Mouse (Mus musculus): ENCODE results near the gene Nme4.

Gene Nme4

DNA sequence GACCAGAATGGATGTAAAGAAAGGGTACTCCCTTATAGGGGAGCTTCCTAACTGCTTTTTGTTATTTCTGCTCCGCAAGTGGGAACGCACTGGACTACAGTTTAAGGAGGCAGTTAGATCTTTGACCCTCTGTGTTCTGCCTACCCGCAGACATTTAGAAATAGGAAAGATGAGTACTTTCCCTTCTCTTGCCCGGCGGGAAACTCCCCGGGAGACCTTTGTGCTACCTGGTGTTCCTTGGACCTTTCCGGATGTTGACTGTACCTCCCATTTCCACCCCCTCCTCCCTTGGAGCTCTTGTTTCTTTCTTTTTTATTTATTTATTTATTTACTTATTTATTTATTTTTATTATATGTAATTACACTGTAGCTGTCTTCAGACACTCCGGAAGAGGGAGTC, 18.7 kb upstream of the Nme4 start:
- DNase-seq (ENCODE audit: low read depth): no peak

DNA sequence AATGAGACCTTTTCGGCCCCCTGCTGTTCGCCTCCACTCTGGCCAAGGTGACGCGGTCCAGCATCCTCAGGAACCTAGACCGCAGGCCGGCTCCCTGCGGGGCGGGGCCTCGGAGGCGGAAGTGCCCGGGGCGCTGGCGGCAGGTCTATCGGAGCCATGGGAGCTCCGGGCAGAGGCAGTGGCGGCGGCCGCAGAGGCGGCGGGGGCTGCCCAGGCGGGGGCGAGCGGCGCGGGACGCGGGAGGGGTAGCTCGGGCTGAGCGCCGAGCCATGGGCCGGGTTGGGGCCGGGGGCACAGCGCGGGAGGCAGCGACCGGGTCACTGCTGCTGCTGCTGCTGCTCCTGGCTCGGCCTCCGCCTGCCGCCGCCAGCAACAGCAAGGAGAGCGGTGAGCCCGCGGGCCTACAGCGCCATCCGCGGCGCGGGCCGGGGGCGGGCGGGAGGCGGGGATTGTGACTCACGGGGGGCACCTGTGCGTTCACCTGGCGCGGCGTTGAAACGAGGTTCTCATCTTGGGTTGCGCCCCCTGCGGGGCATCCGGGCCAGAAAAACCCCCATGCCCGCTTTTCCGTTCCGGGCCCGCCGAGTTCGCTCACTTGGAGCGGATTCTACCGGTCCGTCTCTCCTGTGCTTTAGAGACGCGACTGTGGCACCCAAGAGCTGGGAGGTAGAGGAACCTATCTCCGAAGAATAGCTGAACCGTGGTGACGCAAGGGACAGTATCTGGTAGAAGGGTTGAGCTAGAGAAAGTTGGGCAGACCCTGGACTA, 18.0 kb upstream of the Nme4 start, which contains the start of gene Tmem8:
Tmem8 (plus strand) TSS at position 119 of the 768 bp plus-strand sequence.
- DNase-seq (ENCODE audit: low read depth): peak; percentile 49

GRCm38 (mm10) chr17:26112751-26113150, 17.3 kb upstream of the Nme4 start:
- no peak for DNase-seq (ENCODE audit: low read depth)

DNA sequence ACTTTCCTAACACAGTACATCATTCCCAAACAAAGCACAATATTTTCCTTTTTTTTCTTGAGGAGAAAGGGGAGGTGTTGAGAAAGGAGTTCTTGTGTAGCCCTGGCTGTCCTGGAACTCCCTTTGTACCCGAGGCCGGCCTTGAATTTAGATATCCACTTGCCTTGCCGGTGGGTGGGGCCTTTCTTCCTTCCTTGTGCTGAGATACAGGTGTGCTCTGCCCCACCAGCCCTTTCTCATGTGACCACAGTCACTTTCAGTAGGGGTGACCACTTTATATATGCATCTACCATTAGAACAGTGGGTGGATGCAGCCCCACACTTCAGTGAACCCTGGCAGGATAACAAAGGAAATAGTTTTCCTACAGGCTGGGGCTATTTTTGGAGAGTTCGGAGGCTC, 16.3 kb upstream of the Nme4 start:
- no peak for DNase-seq (ENCODE audit: low read depth)

DNA sequence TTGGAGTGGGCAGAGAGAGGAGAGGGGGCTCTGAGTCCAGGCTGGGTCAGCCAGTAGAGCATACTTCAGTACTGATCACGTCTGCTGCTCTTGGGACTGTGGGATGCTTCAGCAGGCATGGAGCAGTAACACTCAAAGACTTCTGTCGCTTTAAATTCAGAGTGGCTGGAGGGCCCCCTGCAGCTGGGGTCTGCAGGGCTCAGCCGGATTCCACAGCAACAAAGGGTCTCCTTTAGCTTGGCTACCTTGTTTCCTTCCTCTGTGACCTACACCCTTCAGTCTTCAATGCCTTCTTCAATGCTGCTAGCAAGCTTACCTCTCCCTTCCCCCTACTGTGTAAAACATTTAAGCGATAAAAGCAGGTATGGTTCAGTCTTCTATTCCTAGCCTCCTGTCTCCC, 15.6 kb upstream of the Nme4 start:
- DNase-seq (ENCODE audit: low read depth): no peak

- no peak for DNase-seq (ENCODE audit: low read depth)
These were observed 14.8 kb upstream of the Nme4 start for GRCm38 (mm10) chr17:26110156-26110555.

DNA sequence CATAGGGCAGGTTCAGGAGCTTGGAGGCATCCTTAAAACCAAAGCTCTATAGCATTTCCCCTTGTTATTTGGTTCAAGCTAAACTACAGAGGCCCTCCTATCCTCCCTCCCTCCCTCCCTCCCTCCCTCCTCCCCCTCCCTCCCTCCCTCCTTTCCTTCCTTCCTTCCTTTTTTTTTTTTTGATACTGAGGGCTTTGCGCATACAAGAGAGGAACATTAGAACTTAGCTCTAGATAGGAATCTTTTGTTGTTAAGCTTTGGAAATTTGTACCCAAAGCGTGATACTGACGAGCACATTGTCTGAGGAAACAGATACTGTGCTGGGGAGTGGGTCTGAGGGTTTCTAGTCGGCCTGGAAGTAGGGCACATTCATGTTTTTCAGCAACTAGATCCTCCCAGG, 10.2 kb upstream of the Nme4 start:
- DNase-seq (ENCODE audit: low read depth): no peak

- peak; percentile 77 for DNase-seq (ENCODE audit: low read depth)
These were observed 6.1 kb upstream of the Nme4 start for GRCm38 (mm10) chr17:26101478-26101877.

DNA sequence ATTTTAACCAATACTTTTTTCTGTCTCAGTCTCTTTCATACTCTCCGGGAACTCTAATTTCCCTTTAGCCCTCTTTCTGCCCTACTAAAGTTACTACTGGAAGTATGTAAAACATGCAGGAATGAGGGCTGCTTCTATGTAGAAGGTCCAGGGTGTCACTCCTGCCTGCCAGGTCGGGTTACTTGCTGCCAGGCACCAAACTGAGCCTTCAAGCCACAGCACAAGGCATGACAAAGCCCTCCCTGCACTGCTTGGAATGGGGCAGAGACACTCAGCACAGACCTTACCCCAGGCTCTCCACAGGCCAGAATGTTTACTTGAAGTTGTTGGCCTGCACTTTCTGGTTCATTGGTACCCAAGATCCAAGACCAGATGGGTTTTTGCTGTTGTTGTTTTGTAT, 4.8 kb upstream of the Nme4 start:
- no peak for DNase-seq (ENCODE audit: low read depth)

GRCm38 (mm10) chr17:26099316-26099715, 3.9 kb upstream of the Nme4 start:
- peak; percentile 55 for DNase-seq (ENCODE audit: low read depth)

DNA sequence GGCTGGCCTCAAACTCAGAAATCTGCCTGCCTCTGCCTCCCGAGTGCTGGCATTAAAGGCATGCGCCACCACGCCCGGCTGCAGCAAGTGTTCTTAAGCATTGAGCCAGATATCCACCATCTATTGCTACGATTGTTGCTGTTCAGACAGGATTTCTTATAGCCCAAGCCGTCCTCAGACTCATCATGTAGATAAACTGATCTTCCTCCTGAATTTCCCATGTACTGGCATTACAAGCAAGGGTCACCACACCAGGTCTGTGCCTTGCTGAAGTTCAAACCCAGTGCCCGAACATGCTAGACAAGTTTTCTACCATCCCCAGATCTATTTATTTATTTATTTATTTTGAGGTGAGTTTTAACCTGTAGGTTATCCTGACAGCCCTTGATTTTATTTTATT, 3.1 kb upstream of the Nme4 start:
- no peak for DNase-seq (ENCODE audit: low read depth)

- DNase-seq (ENCODE audit: low read depth): no peak
These were observed 781 bp downstream of the Nme4 start for GRCm38 (mm10) chr17:26094531-26095110.

GRCm38 (mm10) chr17:26089905-26090632, 5.3 kb downstream of the Nme4 start, which contains the start of gene Decr2:
Gene Decr2, minus strand, starts transcription at chr17:26090337.
- DNase-seq (ENCODE audit: low read depth): peak; percentile 96

- no peak for DNase-seq (ENCODE audit: low read depth)
These were observed 8.3 kb downstream of the Nme4 start for GRCm38 (mm10) chr17:26087059-26087564.

DNA sequence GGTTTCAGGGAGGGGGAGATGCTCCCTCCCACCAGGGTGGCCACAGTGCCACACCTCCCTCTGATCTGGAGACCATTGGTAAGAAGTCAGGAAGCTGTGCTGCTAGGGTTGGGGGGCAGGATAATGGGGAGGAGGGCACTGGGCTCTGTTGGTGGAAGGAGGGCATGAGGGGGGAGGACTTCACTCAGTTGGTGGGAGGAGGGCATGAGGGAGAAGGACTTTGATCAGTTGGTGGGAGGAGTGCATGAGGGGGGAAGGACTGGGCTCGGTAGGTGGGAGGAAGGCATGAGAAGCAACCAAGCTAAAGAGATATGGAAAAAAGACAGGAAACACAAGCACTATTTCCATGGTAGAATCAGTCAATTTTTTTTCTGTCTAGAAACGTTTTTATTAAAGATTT, 14.5 kb downstream of the Nme4 start:
- DNase-seq (ENCODE audit: low read depth): no peak

DNA sequence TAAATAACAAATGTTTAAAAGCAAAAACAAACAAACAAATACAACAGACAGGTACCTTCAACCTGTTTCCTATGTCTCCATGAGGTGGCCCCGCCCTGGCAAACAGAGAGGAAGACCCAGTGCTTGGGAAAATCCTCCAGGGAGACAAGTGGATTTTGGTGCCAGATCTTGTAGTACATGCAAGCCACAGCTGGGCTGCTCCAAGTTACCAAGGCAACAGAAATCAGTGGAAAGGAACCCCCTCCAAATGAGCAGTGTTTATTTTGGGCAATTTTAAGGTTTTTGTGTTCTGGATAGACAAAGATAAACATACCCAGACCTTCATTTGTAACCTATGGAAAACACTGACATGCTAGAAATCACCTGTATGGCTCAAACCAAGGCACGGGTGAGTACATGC, 16.6 kb downstream of the Nme4 start:
- DNase-seq (ENCODE audit: low read depth): no peak

GRCm38 (mm10) chr17:26075246-26075645, 20.2 kb downstream of the Nme4 start:
- DNase-seq (ENCODE audit: low read depth): no peak

DNA sequence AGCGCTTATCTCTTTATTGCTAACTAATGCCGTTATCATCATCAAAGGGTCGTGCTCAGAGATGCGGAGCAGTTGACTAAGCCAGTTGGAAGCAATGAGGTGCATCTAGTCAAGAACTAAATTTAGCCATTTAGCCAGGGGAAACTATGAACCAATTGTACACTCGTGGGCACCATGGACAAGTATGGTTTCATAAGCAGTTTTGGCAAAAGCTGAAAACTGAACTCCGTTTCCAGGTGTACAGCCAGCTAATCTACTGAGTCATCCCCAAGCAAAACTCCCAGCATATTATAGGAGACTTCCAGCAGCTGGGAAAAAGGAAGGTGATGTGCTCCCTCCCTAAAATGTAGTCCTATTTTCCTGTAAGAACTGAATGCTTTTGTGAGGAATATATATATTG, 25.3 kb downstream of the Nme4 start:
- DNase-seq (ENCODE audit: low read depth): peak; percentile 30

DNA sequence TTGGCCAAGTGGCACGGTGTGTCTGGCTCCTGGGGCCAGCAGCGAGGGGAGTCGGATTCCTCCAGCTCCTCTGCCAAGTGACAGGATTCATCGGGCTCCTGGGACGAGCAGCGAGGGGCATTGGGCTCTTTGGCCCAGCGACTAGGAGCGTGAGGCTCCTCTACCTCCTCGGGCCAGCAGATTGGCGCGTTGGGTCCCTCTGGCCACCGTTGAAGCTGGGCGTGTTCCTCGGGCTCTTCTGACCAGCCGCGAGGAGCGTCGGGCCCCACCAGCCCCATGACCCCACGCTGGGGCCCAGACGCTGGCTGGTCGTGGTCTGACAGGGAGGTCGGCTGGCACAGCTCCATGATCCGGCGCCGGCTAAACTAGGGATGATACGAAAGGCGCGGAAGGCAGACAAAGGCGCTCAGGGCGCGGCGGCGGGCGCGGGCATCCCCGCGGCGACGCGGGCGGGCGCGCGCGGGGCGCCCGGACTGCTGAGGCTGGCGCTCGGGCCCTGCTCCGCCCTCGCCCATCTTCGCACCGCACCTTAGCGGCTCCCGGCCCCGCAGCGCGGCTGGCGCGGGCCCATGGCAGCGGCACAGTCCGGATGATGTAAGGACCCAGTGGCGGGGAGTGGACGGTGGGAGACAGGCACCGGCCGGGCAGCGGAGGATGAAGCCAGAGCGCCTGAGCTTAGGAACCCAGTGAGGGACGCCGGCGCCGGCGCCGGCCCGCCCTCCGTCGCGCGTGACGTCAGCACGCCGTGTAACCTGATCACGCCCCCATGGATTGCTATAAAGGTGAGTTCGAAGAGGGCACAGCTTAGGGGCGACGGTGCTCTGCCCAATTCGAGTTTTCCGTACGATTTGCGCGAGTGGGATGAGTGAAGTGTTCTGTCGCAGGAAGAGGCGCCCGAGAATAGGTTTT, 26.3 kb downstream of the Nme4 start, which contains the start of gene Rab11fip3:
Rab11fip3 (minus strand) TSS at position 725 of the 909 bp plus-strand sequence.
- peak; percentile 96 for DNase-seq (ENCODE audit: low read depth)

GRCm38 (mm10) chr17:26068024-26068830, 27.2 kb downstream of the Nme4 start:
- peak; percentile 39 for DNase-seq (ENCODE audit: low read depth)
